Mouse (Mus musculus) stomach, postnatal 0 days (tissue): ENCODE results near the gene Mms19. TPM values are rescaled to one million over a fixed set of nuclear protein-coding genes. Genes with fewer than 3 reads are reported as not detected.

Experiments used
- ATAC-seq: fragments of 200-750 bp; cut with Nextera tagmentation; 2 replicates; pipeline ENCODE4 v1.8.0; 2017; ENCODE audit not compliant: low FRiP score, low TSS enrichment
- DNase-seq: peaks from one replicate; pipeline ENCODE4 v3.0.0-alpha.2; 2016; ENCODE audit warnings: low spot score
- H3K27ac ChIP-seq: fragments of 300-500 bp; sonication (generic); replicated peaks from 2 replicates; pipeline ENCODE4 v1.5.1; 2014; ENCODE audit warnings: mild to moderate bottlenecking, control low read depth
- H3K27me3 ChIP-seq: fragments of 300-500 bp; sonication (generic); 2 replicates; pipeline ENCODE4 v1.6.1; 2014; ENCODE audit warnings: low read length; ENCODE audit not compliant: control insufficient read depth, insufficient read depth
- H3K36me3 ChIP-seq: fragments of 300-500 bp; sonication (generic); 2 replicates; pipeline ENCODE4 v1.6.1; 2014; ENCODE audit warnings: low read length, mixed read lengths; ENCODE audit not compliant: control insufficient read depth, insufficient read depth
- H3K4me1 ChIP-seq: fragments of 300-500 bp; sonication (generic); replicated peaks from 2 replicates; pipeline ENCODE4 v1.6.1; 2014; ENCODE audit warnings: antibody characterized with exemption; ENCODE audit not compliant: control insufficient read depth, insufficient read depth
- H3K4me2 ChIP-seq: fragments of 300-500 bp; sonication (generic); replicated peaks from 2 replicates; pipeline ENCODE4 v1.6.1; 2014; ENCODE audit warnings: low read depth, mild to moderate bottlenecking, control low read depth, moderate library complexity
- H3K4me3 ChIP-seq: fragments of 300-500 bp; sonication (generic); 2 replicates; pipeline ENCODE4 v1.5.1; 2014; ENCODE audit warnings: low read depth, low read length, control low read depth
- H3K9ac ChIP-seq: fragments of 300-500 bp; sonication (generic); 2 replicates; pipeline ENCODE4 v1.6.1; 2014; ENCODE audit warnings: mild to moderate bottlenecking, low read length, control low read depth, mixed read lengths
- H3K9me3 ChIP-seq: fragments of 300-500 bp; sonication (generic); 2 replicates; pipeline ENCODE4 v1.6.1; 2016; ENCODE audit warnings: low read length; ENCODE audit not compliant: control insufficient read depth
- CTCF ChIP-seq: IDR thresholded peaks from 2 replicates; pipeline ENCODE4 v1.5.1; 2016; ENCODE audit warnings: antibody characterized with exemption, low read depth, mild to moderate bottlenecking, moderate library complexity
- EP300 ChIP-seq: optimal IDR thresholded peaks from 2 replicates; pipeline ENCODE3; 2016; ENCODE audit warnings: antibody characterized with exemption
- whole genome bisulfite sequencing: fragments of 180-500 bp; shearing (Covaris S2); extraction: QIAGEN DNeasy Blood & Tissue Kit; methylation state at CpG from one replicate; pipeline ENCODE4 v1.1.7; 2014; 5-methylcytosine and 5-hydroxymethylcytosine counted together
- polyA plus RNA-seq: library from polyadenylated mRNA; unstranded; fragments of >200 nt; fragmentation: Nextera tagmentation; extraction: Ambion mirVana; gene quantifications from 2 replicates; pipeline ENCODE4 v1.2.1, GENCODE M21; 2015

Gene Mms19
- polyA plus RNA-seq, 1 experiment from 2014 or later: 10.2 TPM

DNA sequence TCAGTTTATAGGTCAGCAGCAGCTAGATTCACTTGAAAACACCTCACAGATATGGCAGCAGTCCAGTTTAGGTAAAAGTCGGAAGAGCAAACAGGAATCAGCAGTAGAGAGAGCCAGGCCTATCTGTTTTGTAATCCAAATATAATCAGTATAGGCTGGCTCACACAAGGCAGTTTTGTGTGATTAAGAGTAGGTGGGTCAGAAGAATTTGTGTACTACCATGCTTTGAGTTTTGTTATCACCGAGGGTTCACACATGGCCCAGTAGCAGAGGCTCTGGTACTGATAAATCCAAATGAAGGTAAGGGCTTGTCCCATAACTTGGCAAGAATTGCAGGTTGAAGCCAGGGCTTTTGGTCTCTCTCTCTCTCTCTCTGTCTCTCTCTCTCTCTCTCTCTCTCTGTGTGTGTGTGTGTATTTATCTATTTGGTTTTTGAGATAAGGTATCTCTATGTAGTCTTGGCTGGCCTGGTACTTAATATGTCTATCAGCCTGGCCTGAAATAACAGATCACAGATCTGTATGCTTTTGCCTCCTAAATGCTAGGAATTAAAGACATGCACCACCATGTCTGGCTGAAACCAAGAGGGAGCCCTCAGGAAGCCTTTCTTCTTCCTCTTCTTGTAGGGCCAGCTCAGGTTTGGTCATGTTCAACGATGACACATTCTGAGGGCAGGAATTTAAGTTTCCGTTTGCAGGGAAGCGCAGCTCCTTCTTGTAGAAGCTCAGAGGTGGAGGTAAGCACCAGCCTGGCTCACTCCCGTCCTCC lies 74.5 kb downstream of the Mms19 start:
- peak overlapping the region; percentile 79 for H3K27ac ChIP-seq

DNA sequence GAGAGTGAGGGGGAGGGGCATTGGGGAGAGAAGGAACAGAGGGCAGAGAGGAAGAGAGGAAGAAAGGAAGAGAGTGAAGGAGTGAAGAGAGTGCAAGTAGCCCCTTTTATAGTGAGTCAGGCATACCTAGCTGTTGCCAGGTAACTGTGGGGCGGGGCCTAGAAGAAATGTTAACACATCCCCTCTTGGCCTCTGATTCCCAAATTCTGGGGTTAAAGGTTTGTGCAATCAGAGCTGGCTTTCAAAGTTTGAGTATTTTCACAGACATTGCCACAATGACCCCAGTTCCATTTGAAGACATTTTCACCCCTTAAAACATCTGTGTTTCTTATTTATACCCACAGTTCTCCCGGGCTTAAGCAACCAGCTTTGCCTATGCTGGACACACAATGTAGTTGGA lies 75.7 kb downstream of the Mms19 start:
- no peak overlapping the region for H3K9ac ChIP-seq
- 0 out of 2 replicates have a peak, but pooled peaks cover 3% of the 10 kb centered on the region for H3K4me1 ChIP-seq
- no peaks in the 10 kb centered on the region for H3K36me3 ChIP-seq
- no peak overlapping the region for H3K4me2 ChIP-seq
- no peaks in the 10 kb centered on the region for H3K27me3 ChIP-seq
- WGBS: 87% methylated on average over 2 of the region's 2 CpGs
- DNase-seq (no peak), ATAC-seq (no peak)
- no peaks in the 10 kb centered on the region for H3K9me3 ChIP-seq
- H3K27ac ChIP-seq: no peak overlapping the region
- no peak overlapping the region for H3K4me3 ChIP-seq
- TF ChIP-seq EP300 (no peak), CTCF (no peak)

More for the DNA sequence above, 74.5 kb downstream of the Mms19 start:
- Histone ChIP-seq H3K9me3 (no peaks in the 10 kb centered on the region), H3K27me3 (no peaks in the 10 kb centered on the region), H3K4me2 (0 out of 2 replicates have a peak overlapping the region, but pooled peaks have one; percentile 14), H3K9ac (no peak overlapping the region), H3K4me3 (no peak overlapping the region), H3K4me1 (0 out of 2 replicates have a peak, but pooled peaks cover 3% of the 10 kb centered on the region), H3K36me3 (no peaks in the 10 kb centered on the region)
- DNase-seq (peak; percentile 39), ATAC-seq (0 out of 2 replicates have a peak, but pooled peaks have one; percentile 16)
- whole genome bisulfite sequencing: 39% methylated on average over 6 of the region's 6 CpGs
- TF ChIP-seq CTCF: no peak; the same call in 1 of the 2 replicates
- no peak for TF ChIP-seq EP300

DNA sequence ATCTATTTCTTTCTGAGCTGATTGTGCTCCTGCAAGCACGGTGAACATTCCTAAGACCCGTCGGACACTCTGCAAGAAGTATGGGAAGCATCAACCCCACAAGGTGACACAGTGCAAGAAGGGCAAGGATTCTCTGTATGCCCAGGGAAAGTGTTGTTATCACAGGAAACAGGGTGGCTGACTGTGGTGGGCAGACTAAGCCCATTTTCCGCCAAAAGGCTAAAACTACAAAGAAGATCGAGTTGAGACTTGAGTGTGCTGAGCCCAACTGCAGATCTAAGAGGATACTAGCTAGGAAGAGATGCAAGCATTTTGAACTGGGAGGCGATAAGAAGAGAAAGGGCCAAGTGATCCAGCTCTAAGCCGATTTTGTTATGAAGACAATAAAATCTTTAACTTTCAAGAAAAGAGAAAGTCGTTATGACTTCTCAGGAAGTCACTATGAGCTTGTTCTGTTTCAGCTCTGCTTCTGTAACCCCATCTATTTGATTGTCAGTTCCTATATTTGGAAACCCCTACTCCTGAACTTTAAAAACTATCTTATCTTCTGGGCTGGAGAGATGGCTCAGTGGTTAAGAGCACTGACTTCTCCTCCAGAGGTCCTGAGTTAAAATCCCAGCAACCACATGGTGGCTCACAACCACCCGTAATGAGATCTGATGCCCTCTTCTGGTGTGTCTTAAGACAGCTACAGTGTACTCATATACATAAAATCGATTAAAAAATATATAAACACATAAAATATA lies 77.9 kb downstream of the Mms19 start:
- ATAC-seq (no peak), DNase-seq (no peak)
- Histone ChIP-seq H3K4me3 (no peak overlapping the region), H3K9me3 (no peaks in the 10 kb centered on the region), H3K27ac (no peak overlapping the region), H3K36me3 (no peaks in the 10 kb centered on the region), H3K9ac (no peak overlapping the region), H3K4me1 (0 out of 2 replicates have a peak, but pooled peaks cover 3% of the 10 kb centered on the region), H3K27me3 (no peaks in the 10 kb centered on the region), H3K4me2 (no peak overlapping the region)
- WGBS: 79% methylated on average over 10 of the region's 10 CpGs
- TF ChIP-seq CTCF: no peak
- no peak for TF ChIP-seq EP300

DNA sequence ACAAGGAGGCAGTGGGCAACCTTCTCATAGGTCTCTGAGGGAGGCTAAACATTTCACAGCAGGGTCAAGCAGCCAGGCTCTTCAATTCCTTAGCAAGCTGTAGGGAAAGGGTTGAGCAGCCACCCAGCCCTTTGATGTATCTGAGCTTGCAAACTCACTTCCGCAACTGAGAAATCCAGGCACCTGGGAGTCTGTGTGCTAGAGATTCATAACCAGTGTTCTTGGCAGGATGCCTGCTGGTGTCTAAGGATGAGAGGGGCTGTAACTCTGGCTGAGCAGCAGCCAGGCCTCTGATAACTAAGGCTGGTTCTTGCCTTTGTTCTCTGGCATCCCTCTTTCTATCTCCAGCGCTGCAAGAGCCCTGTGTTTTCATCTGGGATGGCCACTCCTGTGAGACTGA lies 79.3 kb downstream of the Mms19 start:
- no peak overlapping the region for H3K4me3 ChIP-seq
- no peaks in the 10 kb centered on the region for H3K9me3 ChIP-seq
- no peak overlapping the region for H3K9ac ChIP-seq
- H3K27me3 ChIP-seq: no peaks in the 10 kb centered on the region
- ATAC-seq: no peak
- no peak overlapping the region for H3K27ac ChIP-seq
- no peak for DNase-seq
- H3K36me3 ChIP-seq: no peaks in the 10 kb centered on the region
- 29% methylated on average over 2 of the region's 2 CpGs for WGBS
- no peak overlapping the region for H3K4me2 ChIP-seq
- no peaks in the 10 kb centered on the region for H3K4me1 ChIP-seq
- TF ChIP-seq CTCF (no peak), EP300 (no peak)

DNA sequence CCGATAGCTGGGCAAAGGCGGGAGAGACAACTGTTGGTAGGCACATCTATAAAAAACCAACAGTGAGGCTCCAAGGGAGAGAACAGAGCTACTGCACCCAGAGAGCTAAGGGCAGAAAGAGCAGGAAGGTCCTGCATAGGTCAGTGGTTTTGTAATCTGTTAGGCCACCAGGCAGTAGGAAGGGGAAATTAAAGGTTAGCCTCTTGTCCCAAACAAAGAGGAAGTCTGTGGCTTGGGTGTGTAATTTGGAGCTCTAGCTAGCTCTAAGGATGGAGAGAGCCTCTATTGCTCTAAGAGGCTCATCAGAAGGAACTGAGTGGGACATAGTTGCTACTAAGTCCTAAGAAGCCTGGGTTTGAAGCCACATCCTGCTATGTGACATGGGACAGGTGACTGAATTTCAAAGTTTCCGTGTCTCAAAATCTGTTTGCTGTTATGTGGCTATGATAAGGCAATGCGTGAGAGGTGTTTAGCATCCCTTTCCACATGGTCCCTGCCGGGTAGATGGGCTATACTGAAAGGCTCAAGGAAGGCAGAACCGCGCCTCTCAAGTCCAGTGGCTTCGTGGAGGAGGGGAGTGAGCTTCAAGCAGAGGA lies 80.4 kb downstream of the Mms19 start:
- Histone ChIP-seq H3K4me3 (no peak overlapping the region), H3K36me3 (no peaks in the 10 kb centered on the region), H3K9me3 (no peaks in the 10 kb centered on the region), H3K4me1 (no peaks in the 10 kb centered on the region), H3K27ac (no peak overlapping the region), H3K9ac (no peak overlapping the region), H3K27me3 (no peaks in the 10 kb centered on the region), H3K4me2 (no peak overlapping the region)
- DNase-seq (no peak), ATAC-seq (no peak)
- TF ChIP-seq EP300: no peak
- TF ChIP-seq CTCF: no peak
- WGBS: 85% methylated on average over 8 of the region's 8 CpGs
